Mouse (Mus musculus): ENCODE measurements around the gene Olfr131.
"Not testable (repeated sequence)": the region's sequence is repeated elsewhere in the genome, so short reads cannot be mapped to it uniquely, and the experiment has no call there.

The Olfr131 gene

DNA sequence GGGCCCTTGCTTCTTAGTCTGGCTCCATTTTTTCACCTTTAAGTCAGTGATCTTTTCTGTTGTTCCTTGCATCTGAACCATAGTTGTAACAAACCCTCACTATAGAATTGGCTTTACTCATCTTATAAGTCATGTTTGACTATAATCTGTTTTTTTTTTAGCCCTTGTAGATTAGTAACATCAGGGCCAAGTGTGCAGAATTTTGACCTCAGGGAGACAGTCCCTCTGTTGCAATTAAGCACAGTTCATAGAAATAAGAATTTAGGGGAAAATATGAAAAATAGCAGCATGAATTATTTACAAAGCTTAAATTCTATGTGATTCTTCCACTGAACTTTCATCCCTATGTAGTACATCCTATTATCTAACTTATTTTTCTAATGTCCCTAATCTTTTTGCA lies at the start of gene Olfr131:
Gene Olfr131, minus strand, starts transcription at position 101 of the 400 bp plus-strand sequence.
- no peak for DNase-seq (ENCODE audit: low spot score in 2 of 2)

DNA sequence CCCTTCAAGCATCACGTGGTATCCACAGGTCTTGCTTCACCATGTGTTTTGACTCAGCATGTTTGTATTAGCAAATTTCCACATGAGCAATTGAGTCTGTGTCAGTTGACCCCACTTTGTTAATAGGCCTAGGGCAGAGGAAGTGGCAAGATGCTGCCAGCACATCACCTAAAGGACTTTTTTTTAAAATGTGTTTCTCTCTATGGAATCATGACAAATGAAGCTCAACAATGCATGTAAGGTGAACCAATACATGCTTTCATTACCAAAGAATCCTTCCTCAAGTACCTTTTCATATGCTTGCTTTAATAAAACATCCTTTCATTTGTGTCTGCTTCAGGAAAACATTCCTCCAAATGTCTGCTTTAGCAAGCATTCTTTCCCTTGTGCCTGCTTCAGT lies 45.9 kb upstream of the Olfr131 start, which contains the start of gene Olfr132:
Gene Olfr132, minus strand, starts transcription at position 101 of the 400 bp plus-strand sequence.
- no peak for DNase-seq (ENCODE audit: low spot score in 2 of 2)

DNA sequence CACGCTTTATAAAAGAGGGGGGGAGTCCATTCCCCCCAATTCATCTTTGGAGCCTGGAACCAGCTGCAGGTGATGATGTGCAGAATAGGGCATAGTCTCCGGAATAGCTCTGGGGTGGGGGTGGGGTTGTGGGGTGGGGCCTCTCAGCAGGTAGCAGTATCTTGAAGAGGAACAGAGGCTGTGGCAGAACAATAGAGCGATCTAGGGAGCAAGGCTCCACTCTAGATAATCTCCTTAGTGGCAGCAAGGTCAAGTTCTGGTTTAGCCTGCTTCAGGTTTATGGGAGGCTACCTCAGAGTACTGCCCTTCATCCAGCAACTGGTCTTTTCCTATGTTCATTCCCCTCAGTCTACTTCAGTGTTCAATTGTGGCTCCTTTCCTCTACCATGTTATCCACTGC lies 36.9 kb upstream of the Olfr131 start:
- not testable (repeated sequence) for DNase-seq (ENCODE audit: low spot score in 2 of 2)

DNA sequence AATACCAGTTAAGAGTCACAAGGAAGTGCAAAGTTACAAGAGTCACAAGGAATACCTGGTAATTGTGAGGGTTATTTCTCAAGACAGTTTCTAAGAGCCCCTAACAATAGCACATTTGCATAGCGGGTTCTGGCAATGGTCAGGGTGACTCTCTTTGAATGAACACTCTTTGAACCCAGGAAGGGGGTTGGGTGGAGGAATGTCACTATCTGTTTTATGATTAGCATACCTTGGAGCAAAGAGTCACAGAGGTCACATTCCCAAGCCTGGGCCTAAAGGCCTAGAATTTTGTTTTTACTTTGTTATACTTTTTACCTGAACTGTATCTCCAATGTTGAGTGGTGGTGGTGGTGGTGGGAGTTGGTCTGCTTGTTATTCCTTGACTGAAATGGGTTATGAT lies 35.7 kb upstream of the Olfr131 start:
- not testable (repeated sequence) for DNase-seq (ENCODE audit: low spot score in 2 of 2)

DNA sequence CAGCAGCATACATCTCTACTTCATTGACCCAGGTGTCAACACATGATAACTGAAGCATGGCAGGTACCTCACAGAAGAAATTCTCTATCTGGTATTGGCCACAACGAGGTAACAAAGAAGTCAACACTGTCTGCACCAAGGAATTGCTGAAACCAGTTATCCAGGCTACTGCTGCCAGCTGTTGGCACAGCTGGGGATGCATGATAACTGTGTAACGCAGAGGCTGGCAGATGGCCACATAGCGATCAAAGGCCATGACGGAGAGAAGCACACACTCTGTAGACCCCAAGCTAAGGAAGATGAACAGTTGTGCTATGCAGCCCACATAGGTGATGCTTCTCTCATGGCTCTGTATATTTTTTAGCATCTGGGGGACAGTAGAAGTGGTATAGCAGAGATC lies 6.1 kb downstream of the Olfr131 start:
- DNase-seq (ENCODE audit: low spot score in 2 of 2): no peak

DNA sequence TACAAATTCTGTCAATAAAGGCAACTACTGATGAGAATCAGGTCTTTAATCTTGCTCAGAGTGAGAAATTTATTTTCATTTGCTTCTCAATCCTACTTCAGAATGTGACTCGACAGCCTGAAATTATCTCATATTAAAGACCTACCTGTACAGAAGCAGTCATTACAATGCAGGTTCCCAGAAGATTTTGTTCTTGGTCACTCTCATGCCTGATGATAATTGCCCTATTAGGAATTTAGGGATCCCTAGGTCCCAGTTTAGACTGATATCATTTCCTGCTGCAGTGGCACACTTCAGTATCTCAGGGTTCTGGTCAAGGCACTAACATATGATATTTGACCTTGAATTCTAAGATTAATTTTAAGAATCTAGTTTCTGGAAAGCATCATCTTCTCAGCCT lies 24.9 kb downstream of the Olfr131 start, which contains the start of gene Olfr130:
Gene Olfr130, plus strand, starts transcription at position 301 of the 400 bp plus-strand sequence.
- DNase-seq (ENCODE audit: low spot score in 2 of 2): no peak

DNA sequence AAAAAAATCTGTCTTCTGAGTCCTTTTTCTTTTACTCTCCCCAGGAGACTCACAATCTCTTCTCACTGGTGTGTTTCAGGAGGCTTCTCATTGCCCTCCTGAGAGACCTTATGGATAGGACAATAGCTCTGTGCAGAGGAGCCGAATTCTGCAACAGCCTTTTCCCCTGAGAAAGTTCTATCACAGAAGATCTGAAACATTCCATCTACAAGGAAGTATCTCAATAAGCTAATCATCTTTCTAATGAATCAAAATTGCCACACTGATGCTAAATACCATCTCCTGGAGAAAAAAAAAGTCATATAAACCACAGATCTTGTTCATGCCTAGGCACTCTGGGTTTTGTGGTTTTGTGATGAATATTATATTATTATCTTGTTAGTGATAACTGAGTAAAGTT lies 28.5 kb downstream of the Olfr131 start, which contains the start of gene Olfr129:
Gene Olfr129, minus strand, starts transcription at position 101 of the 400 bp plus-strand sequence.
- DNase-seq (ENCODE audit: low spot score in 2 of 2): no peak
